Mouse (Mus musculus) heart, embryonic 11.5 days (tissue): ENCODE data around the gene Pih1d2. TPM values are rescaled to one million over a fixed set of nuclear protein-coding genes. Genes with fewer than 3 reads are reported as not detected.

Source experiments
- ATAC-seq: fragments of 200-750 bp; cut with Nextera tagmentation; replicated peaks from 2 replicates; pipeline ENCODE4 v1.8.0; 2017; ENCODE audit warnings: moderate library complexity; ENCODE audit not compliant: insufficient number of reproducible peaks, low FRiP score, low TSS enrichment
- H3K27ac ChIP-seq: fragments of 300-500 bp; sonication (generic); 2 replicates; pipeline ENCODE4 v1.5.1; 2014; ENCODE audit warnings: mild to moderate bottlenecking, low read depth, low read length
- H3K27me3 ChIP-seq: fragments of 300-500 bp; sonication (generic); 2 replicates; pipeline ENCODE4 v1.6.1; 2014; ENCODE audit warnings: mild to moderate bottlenecking, low read length, mixed read lengths; ENCODE audit not compliant: control insufficient read depth, insufficient read depth
- H3K36me3 ChIP-seq: fragments of 300-500 bp; sonication (generic); 2 replicates; pipeline ENCODE4 v1.6.1; 2014; ENCODE audit warnings: mild to moderate bottlenecking, low read length, moderate library complexity, mixed read lengths; ENCODE audit not compliant: control insufficient read depth, insufficient read depth
- H3K4me1 ChIP-seq: fragments of 300-500 bp; sonication (generic); 2 replicates; pipeline ENCODE4 v1.6.1; 2014; ENCODE audit warnings: low read length; ENCODE audit not compliant: control insufficient read depth, insufficient read depth
- H3K4me2 ChIP-seq: fragments of 300-500 bp; sonication (generic); 2 replicates; pipeline ENCODE4 v1.6.1; 2014; ENCODE audit warnings: mild to moderate bottlenecking, moderate library complexity
- H3K4me3 ChIP-seq: fragments of 300-500 bp; sonication (generic); 2 replicates; pipeline ENCODE4 v1.5.1; 2014; ENCODE audit warnings: low read depth, low read length
- H3K9ac ChIP-seq: fragments of 300-500 bp; sonication (generic); 2 replicates; pipeline ENCODE4 v1.6.1; 2014; ENCODE audit warnings: mild to moderate bottlenecking, low read depth, low read length, moderate library complexity
- H3K9me3 ChIP-seq: fragments of 300-500 bp; sonication (generic); replicated peaks from 2 replicates; pipeline ENCODE4 v1.6.1; 2016; ENCODE audit warnings: low read length; ENCODE audit not compliant: control insufficient read depth
- WGBS: fragments of 180-500 bp; shearing (Covaris S2); extraction: QIAGEN DNeasy Blood & Tissue Kit; methylation state at CpG from one replicate; pipeline ENCODE4 v1.1.7; 2014; ENCODE audit not compliant: insufficient replicate concordance; 5-methylcytosine and 5-hydroxymethylcytosine counted together
- polyA plus RNA-seq: library from polyadenylated mRNA; unstranded; fragments of >200 nt; fragmentation: Nextera tagmentation; extraction: Ambion mirVana; gene quantifications from 2 replicates; pipeline ENCODE4 v1.2.1, GENCODE M21; 2014

Pih1d2 gene
- polyA plus RNA-seq, 1 experiment from 2014 or later = 3.1 TPM

GRCm38 (mm10) chr9:50592955-50593354 is 24.2 kb upstream of the Pih1d2 start:
- H3K4me1 ChIP-seq = no peaks in the 10 kb centered on the region
- no peak overlapping the region for H3K4me2 ChIP-seq
- no peak overlapping the region for H3K9ac ChIP-seq
- 81% methylated on average over 9 of the region's 9 CpGs for WGBS
- H3K9me3 ChIP-seq = no peaks in the 10 kb centered on the region
- no peaks in the 10 kb centered on the region for H3K27me3 ChIP-seq
- H3K36me3 ChIP-seq = peaks cover 20% of the 10 kb centered on the region
- no peak overlapping the region for H3K27ac ChIP-seq
- no peak for ATAC-seq
- no peak overlapping the region for H3K4me3 ChIP-seq

GRCm38 (mm10) chr9:50593544-50593943 is 23.6 kb upstream of the Pih1d2 start:
- Histone ChIP-seq H3K4me2 (no peak overlapping the region), H3K36me3 (peaks cover 26% of the 10 kb centered on the region), H3K4me1 (no peaks in the 10 kb centered on the region), H3K27me3 (no peaks in the 10 kb centered on the region), H3K27ac (no peak overlapping the region), H3K9me3 (no peaks in the 10 kb centered on the region), H3K4me3 (no peak overlapping the region), H3K9ac (no peak overlapping the region)
- ATAC-seq = no peak
- 73% methylated on average over 3 of the region's 3 CpGs for WGBS

GRCm38 (mm10) chr9:50594794-50595417 is 22.2 kb upstream of the Pih1d2 start:
- Histone ChIP-seq H3K27me3 (no peaks in the 10 kb centered on the region), H3K36me3 (peaks cover 30% of the 10 kb centered on the region), H3K9ac (no peak overlapping the region), H3K27ac (no peak overlapping the region), H3K9me3 (no peaks in the 10 kb centered on the region), H3K4me2 (no peak overlapping the region), H3K4me3 (no peak overlapping the region), H3K4me1 (no peaks in the 10 kb centered on the region)
- ATAC-seq = no peak
- WGBS = 77% methylated on average over 12 of the region's 12 CpGs

GRCm38 (mm10) chr9:50596973-50597372 is 20.1 kb upstream of the Pih1d2 start:
- no peaks in the 10 kb centered on the region for H3K27me3 ChIP-seq
- 93% methylated on average over 8 of the region's 8 CpGs for WGBS
- peaks cover 36% of the 10 kb centered on the region for H3K36me3 ChIP-seq
- no peak for ATAC-seq
- no peaks in the 10 kb centered on the region for H3K9me3 ChIP-seq
- no peak overlapping the region for H3K9ac ChIP-seq
- no peak overlapping the region for H3K4me2 ChIP-seq
- H3K4me3 ChIP-seq = no peak overlapping the region
- H3K4me1 ChIP-seq = peaks cover 7% of the 10 kb centered on the region
- no peak overlapping the region for H3K27ac ChIP-seq

GRCm38 (mm10) chr9:50601536-50601935 is 15.6 kb upstream of the Pih1d2 start:
- no peak for ATAC-seq
- Histone ChIP-seq H3K36me3 (peaks cover 31% of the 10 kb centered on the region), H3K9me3 (no peaks in the 10 kb centered on the region), H3K4me3 (peak overlapping the region; percentile 83; the same call in 1 of the 2 replicates), H3K27me3 (no peaks in the 10 kb centered on the region), H3K4me2 (peak overlapping the region; percentile 81), H3K27ac (no peak overlapping the region), H3K9ac (peak overlapping the region; percentile 34; the same call in 1 of the 2 replicates), H3K4me1 (peaks cover 22% of the 10 kb centered on the region)
- 69% methylated on average over 6 of the region's 6 CpGs for WGBS

- Histone ChIP-seq H3K9me3 (no peaks in the 10 kb centered on the region), H3K27me3 (no peaks in the 10 kb centered on the region), H3K4me1 (peaks cover 22% of the 10 kb centered on the region), H3K4me3 (peak overlapping the region; percentile 83), H3K27ac (no peak overlapping the region), H3K4me2 (peak overlapping the region; percentile 81), H3K9ac (peak overlapping the region; percentile 96), H3K36me3 (peaks cover 24% of the 10 kb centered on the region)
- WGBS = 69% methylated on average over 7 of the region's 7 CpGs
- ATAC-seq = no peak
Observed at GRCm38 (mm10) chr9:50602055-50602845, 14.9 kb upstream of the Pih1d2 start.

- ATAC-seq = peak; percentile 94
- Histone ChIP-seq H3K27ac (peak within 1 kb of the TSS; percentile 85), H3K4me1 (peaks cover 22% of the 10 kb centered on the region), H3K27me3 (no peaks in the 10 kb centered on the region), H3K4me2 (peak within 1 kb of the TSS; percentile 81), H3K9me3 (no peaks in the 10 kb centered on the region), H3K36me3 (peaks cover 20% of the 10 kb centered on the region), H3K4me3 (peak within 1 kb of the TSS; percentile 83), H3K9ac (peak within 1 kb of the TSS; percentile 96)
- WGBS = under 1% methylated on average over 48 of the region's 48 CpGs
Observed at GRCm38 (mm10) chr9:50603189-50603997, 13.7 kb upstream of the Pih1d2 start, which contains the start of the genes Sdhd and Timm8b. TSS of gene Sdhd (minus strand) at chr9:50603812. TSS of gene Timm8b (plus strand) at chr9:50603910.

- WGBS = 0% methylated on average over 24 of the region's 24 CpGs
- H3K9ac ChIP-seq = peak overlapping the region; percentile 96
- no peaks in the 10 kb centered on the region for H3K27me3 ChIP-seq
- H3K9me3 ChIP-seq = no peaks in the 10 kb centered on the region
- peak overlapping the region; percentile 85 for H3K27ac ChIP-seq
- H3K4me1 ChIP-seq = peaks cover 22% of the 10 kb centered on the region
- peak; percentile 75 for ATAC-seq
- peak overlapping the region; percentile 81 for H3K4me2 ChIP-seq
- peaks cover 17% of the 10 kb centered on the region for H3K36me3 ChIP-seq
- H3K4me3 ChIP-seq = peak overlapping the region; percentile 83
Observed at GRCm38 (mm10) chr9:50603998-50604324, 13.2 kb upstream of the Pih1d2 start.
